Mouse (Mus musculus): ENCODE data around the gene Tns1. TPM values are rescaled to one million over a fixed set of nuclear protein-coding genes. Genes with fewer than 3 reads are reported as not detected.

Gene Tns1
- polyA plus RNA-seq, 1 experiment from 2014 or later: 23.0 TPM

DNA sequence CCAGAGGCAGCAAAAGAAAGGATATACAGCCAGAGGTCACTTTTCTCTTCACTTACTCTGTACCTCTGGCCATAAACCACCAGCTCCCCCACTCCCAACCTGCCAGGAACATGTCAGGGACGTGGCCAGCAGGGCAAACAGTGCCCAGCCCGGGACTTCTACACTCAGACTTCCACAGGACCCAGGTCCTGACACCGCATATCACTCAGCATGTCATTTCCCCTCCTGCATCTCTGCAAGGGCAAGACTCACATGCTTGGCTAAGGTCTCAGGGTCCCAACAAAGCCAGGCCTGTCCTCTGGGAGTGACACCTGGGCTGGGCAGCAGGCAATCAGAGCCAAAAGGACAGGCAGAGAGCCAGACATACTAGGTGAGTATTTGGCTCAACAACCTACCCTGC lies 11.2 kb downstream of the Tns1 start:
- WGBS (ENCODE audit: insufficient replicate concordance): 46% methylated on average over 3 of the region's 3 CpGs
- no peak overlapping the region for H3K4me3 ChIP-seq (ENCODE audit: low read depth, low read length)
- no peaks in the 10 kb centered on the region for H3K9me3 ChIP-seq (replicated peaks; ENCODE audit: control insufficient read depth, low read length)
- no peaks in the 10 kb centered on the region for H3K4me1 ChIP-seq (ENCODE audit: control insufficient read depth, low read depth, low read length)
- H3K27ac ChIP-seq (ENCODE audit: low read length): no peak overlapping the region
- ATAC-seq (ENCODE audit: low read depth): no peak
- H3K4me2 ChIP-seq (ENCODE audit: low read depth, low read length): no peak overlapping the region
- H3K36me3 ChIP-seq (ENCODE audit: control insufficient read depth, insufficient read depth): no peaks in the 10 kb centered on the region
- H3K9ac ChIP-seq (ENCODE audit: low read depth, low read length): no peak overlapping the region
- H3K27me3 ChIP-seq (ENCODE audit: control insufficient read depth, insufficient read depth, low read depth, low read length): no peaks in the 10 kb centered on the region

DNA sequence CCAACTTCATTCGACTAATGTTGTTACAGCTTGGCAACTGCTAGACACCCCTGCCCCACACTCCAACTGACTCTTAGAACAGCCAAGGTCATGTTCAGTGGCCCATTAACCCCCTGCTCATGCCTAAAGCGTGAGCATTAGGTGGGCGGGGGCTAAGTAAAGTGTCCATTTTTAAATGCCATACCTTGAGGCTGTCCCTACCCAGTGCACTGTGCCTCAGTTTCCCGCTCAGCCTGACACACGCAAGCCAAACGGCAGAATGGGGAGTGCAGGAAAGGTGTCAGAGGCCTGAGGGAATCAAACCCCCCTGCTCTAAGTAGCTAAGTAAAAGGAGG lies 12.6 kb downstream of the Tns1 start:
- H3K4me3 ChIP-seq (ENCODE audit: low read depth, low read length): no peak overlapping the region
- H3K27ac ChIP-seq (ENCODE audit: low read length): no peak overlapping the region
- H3K9ac ChIP-seq (ENCODE audit: low read depth, low read length): no peak overlapping the region
- no peaks in the 10 kb centered on the region for H3K4me1 ChIP-seq (ENCODE audit: control insufficient read depth, low read depth, low read length)
- H3K36me3 ChIP-seq (ENCODE audit: control insufficient read depth, insufficient read depth): no peaks in the 10 kb centered on the region
- WGBS (ENCODE audit: insufficient replicate concordance): 64% methylated on average over 6 of the region's 6 CpGs
- no peaks in the 10 kb centered on the region for H3K27me3 ChIP-seq (ENCODE audit: control insufficient read depth, insufficient read depth, low read depth, low read length)
- no peaks in the 10 kb centered on the region for H3K9me3 ChIP-seq (replicated peaks; ENCODE audit: control insufficient read depth, low read length)
- no peak overlapping the region for H3K4me2 ChIP-seq (ENCODE audit: low read depth, low read length)
- no peak for ATAC-seq (ENCODE audit: low read depth)

DNA sequence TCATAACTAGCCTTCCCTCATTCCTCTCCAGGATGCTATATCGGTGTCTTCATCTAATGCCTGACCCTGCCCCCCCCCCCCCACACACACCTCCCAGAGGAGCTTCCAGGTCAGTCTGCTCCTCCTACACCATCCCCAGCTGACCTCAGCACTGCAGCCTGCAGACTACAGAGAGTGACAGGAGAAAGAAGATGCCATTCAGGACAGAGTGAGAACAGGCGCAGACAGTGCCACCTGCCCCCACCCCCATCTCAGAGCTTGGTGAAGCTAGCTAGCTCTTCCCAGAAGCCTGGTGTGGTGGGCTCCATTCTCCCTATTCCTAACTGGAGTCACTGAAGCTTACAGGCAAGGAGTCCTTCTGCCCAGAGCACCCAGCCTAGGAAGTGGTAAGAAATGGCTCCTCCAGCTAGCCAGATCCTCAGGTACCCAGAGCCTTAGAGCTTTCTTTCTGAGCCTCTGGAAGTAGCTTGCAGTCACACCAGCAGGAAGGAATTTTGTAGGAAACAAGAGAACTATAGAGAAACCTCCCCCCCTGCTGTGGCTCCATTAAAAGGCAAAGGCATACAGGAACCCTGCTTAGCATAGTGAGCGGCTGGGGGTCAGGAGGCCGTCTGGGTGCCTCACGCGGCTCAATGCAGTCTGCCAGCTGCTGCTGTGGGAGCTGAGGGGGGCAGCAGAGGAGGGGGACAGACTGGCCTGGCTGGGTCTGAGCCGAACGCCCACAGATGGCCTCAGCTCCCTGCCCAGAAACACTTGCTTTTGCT lies 13.1 kb downstream of the Tns1 start:
- WGBS (ENCODE audit: insufficient replicate concordance): 40% methylated on average over 8 of the region's 8 CpGs
- no peaks in the 10 kb centered on the region for H3K4me1 ChIP-seq (ENCODE audit: control insufficient read depth, low read depth, low read length)
- ATAC-seq (ENCODE audit: low read depth): no peak

DNA sequence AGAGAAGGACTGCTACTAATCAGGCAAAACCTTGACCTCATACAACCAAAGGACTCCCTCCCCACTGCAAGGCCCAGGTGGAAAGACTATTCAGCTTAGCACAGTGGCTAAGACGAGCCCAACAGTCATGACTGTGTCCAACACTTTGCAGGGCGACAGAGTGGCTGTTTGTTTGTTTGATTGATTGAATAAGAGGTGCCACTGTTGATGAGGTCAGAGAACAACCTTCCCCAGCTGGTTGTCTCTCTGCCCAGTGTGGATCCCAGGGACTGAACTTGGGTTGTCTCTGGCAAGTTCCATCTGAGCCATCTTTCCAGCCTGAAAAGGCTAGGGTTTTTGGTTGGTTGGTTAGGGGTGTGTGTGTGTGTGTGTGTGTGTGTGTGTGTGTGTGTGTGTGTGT lies 14.6 kb downstream of the Tns1 start:
- H3K27ac ChIP-seq (ENCODE audit: low read length): no peak overlapping the region
- no peaks in the 10 kb centered on the region for H3K27me3 ChIP-seq (ENCODE audit: control insufficient read depth, insufficient read depth, low read depth, low read length)
- H3K4me1 ChIP-seq (ENCODE audit: control insufficient read depth, low read depth, low read length): no peaks in the 10 kb centered on the region
- H3K4me3 ChIP-seq (ENCODE audit: low read depth, low read length): no peak overlapping the region
- ATAC-seq (ENCODE audit: low read depth): no peak
- WGBS (ENCODE audit: insufficient replicate concordance): 23% methylated on average over 2 of the region's 2 CpGs
- no peak overlapping the region for H3K4me2 ChIP-seq (ENCODE audit: low read depth, low read length)
- H3K9ac ChIP-seq (ENCODE audit: low read depth, low read length): no peak overlapping the region
- no peaks in the 10 kb centered on the region for H3K9me3 ChIP-seq (replicated peaks; ENCODE audit: control insufficient read depth, low read length)
- no peaks in the 10 kb centered on the region for H3K36me3 ChIP-seq (ENCODE audit: control insufficient read depth, insufficient read depth)

More for the DNA sequence above, 13.1 kb downstream of the Tns1 start:
- H3K27me3 ChIP-seq (ENCODE audit: control insufficient read depth, insufficient read depth, low read depth, low read length): no peaks in the 10 kb centered on the region
- no peak overlapping the region for H3K9ac ChIP-seq (ENCODE audit: low read depth, low read length)
- H3K27ac ChIP-seq (ENCODE audit: low read length): no peak overlapping the region
- H3K36me3 ChIP-seq (ENCODE audit: control insufficient read depth, insufficient read depth): no peaks in the 10 kb centered on the region
- H3K4me2 ChIP-seq (ENCODE audit: low read depth, low read length): no peak overlapping the region
- H3K9me3 ChIP-seq (replicated peaks; ENCODE audit: control insufficient read depth, low read length): no peaks in the 10 kb centered on the region
- H3K4me3 ChIP-seq (ENCODE audit: low read depth, low read length): no peak overlapping the region

DNA sequence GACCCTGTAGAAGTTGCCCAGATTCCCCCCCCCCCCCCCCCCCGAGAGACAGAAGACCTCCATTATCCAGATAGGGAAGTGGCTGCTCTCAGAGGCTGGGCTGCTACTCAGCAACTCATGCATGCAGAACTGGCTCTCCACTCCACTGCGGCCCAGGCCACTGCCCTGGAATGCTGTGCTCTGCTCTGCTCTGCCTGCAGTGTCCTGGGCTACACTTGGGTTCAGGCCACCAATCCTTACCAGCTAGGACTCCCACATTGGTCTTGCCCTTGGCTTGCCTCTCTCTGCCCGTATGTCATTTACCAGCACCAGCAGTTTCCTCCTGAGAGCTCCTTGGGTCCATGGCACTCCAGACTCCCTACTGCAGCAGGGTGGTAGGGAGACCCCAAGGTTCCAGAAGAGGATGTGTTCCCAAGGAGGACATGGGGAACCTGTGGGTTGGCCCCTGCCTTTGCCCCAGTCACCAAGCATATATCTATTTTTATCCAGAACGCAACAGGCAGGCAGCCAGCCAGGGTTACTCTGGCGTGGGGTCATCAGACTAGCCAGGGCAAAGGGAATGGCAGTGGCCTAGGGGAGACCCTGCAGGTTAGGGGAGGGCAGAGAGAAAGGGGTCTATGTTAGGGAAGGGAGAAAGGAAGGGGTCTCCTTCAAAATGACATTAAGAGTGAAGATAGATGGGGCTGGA lies 16.2 kb downstream of the Tns1 start:
- WGBS (ENCODE audit: insufficient replicate concordance): 53% methylated on average over 4 of the region's 5 CpGs
- no peak overlapping the region for H3K4me3 ChIP-seq (ENCODE audit: low read depth, low read length)
- no peaks in the 10 kb centered on the region for H3K9me3 ChIP-seq (replicated peaks; ENCODE audit: control insufficient read depth, low read length)
- H3K27ac ChIP-seq (ENCODE audit: low read length): no peak overlapping the region
- H3K27me3 ChIP-seq (ENCODE audit: control insufficient read depth, insufficient read depth, low read depth, low read length): no peaks in the 10 kb centered on the region
- no peaks in the 10 kb centered on the region for H3K36me3 ChIP-seq (ENCODE audit: control insufficient read depth, insufficient read depth)
- H3K4me2 ChIP-seq (ENCODE audit: low read depth, low read length): no peak overlapping the region
- no peaks in the 10 kb centered on the region for H3K4me1 ChIP-seq (ENCODE audit: control insufficient read depth, low read depth, low read length)
- no peak overlapping the region for H3K9ac ChIP-seq (ENCODE audit: low read depth, low read length)
- ATAC-seq (ENCODE audit: low read depth): no peak

DNA sequence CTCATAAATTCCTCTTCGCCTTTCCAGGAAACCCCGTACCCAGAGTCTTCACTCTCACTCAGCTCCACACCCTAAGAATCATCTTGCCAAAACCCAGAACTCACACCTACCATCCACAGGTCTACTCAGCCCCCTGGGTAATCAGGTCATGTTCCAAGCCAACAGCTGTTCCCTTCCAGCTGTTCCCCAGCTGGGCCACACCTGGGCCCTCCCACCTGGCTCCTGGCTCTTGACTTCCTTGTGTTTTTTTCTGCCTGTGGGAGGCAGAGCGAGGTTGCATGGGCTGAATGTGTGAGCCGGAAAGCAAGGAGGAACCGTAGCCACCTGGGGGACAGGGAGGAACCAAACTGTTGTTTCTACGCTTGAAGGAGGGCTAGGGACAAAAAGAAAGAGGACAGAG lies 18.0 kb downstream of the Tns1 start:
- H3K4me3 ChIP-seq (ENCODE audit: low read depth, low read length): no peak overlapping the region
- no peaks in the 10 kb centered on the region for H3K27me3 ChIP-seq (ENCODE audit: control insufficient read depth, insufficient read depth, low read depth, low read length)
- H3K27ac ChIP-seq (ENCODE audit: low read length): no peak overlapping the region
- H3K9ac ChIP-seq (ENCODE audit: low read depth, low read length): no peak overlapping the region
- ATAC-seq (ENCODE audit: low read depth): no peak
- H3K4me2 ChIP-seq (ENCODE audit: low read depth, low read length): no peak overlapping the region
- H3K9me3 ChIP-seq (replicated peaks; ENCODE audit: control insufficient read depth, low read length): no peaks in the 10 kb centered on the region
- H3K36me3 ChIP-seq (ENCODE audit: control insufficient read depth, insufficient read depth): no peaks in the 10 kb centered on the region
- no peaks in the 10 kb centered on the region for H3K4me1 ChIP-seq (ENCODE audit: control insufficient read depth, low read depth, low read length)
- 53% methylated on average over 6 of the region's 6 CpGs for WGBS (ENCODE audit: insufficient replicate concordance)

DNA sequence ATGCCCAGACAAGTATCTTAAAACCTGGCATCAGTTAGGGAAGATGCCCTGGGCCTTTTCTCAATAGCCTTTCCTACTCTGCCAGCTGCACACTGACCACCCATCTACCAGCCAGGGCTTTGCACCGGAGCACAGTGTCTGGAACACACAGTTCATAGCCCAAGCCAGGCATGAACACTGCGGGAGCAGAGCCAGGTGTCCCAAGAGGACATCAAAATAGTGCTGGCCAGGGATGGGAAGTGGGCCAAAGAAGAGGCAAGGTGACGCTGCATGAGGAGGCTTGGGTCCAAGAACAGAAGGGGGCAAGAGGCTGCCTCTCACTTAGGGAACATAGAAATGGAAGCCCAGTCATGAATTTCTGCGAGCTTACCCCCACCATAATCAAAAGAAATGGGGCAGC lies 18.6 kb downstream of the Tns1 start:
- no peak overlapping the region for H3K4me2 ChIP-seq (ENCODE audit: low read depth, low read length)
- 65% methylated on average over 4 of the region's 4 CpGs for WGBS (ENCODE audit: insufficient replicate concordance)
- H3K27me3 ChIP-seq (ENCODE audit: control insufficient read depth, insufficient read depth, low read depth, low read length): peaks cover 2% of the 10 kb centered on the region; the same call in 1 of the 2 replicates

DNA sequence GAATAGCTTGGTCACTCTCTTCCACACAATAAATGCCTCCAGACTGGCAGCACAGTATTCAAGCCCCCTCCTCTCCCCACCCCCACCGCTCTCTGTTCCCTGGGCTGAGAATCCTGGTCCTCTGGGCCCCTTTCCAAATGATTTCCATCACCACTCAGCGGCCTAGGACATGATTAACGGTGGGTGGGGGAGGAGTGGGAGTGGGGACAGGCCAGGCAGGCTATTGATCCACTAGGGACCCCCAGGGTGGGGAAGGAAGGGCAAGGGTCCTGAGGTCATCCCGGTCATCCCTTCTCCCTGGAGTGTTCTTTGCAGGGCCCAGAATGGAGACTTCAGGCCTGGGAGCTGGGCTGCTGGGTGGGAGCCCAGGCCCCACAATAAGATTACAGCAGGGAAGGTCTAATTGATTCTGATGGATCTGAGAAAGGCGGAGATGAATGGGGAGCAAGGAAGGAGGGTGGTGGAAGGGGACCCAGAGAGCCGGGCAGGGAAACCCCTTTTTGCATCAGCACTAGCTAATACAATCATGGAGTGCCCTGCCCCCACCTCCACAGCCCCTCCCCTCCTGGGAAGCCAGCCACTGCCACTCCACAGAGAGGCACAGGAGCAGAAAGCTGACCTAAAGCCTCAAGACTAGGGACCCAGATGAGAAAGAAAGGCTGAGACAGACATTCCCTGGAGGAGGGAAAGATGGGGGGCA lies 20.4 kb downstream of the Tns1 start:
- peaks cover 20% of the 10 kb centered on the region for H3K27me3 ChIP-seq (ENCODE audit: control insufficient read depth, insufficient read depth, low read depth, low read length)
- no peak overlapping the region for H3K27ac ChIP-seq (ENCODE audit: low read length)
- H3K36me3 ChIP-seq (ENCODE audit: control insufficient read depth, insufficient read depth): no peaks in the 10 kb centered on the region
- no peak overlapping the region for H3K4me3 ChIP-seq (ENCODE audit: low read depth, low read length)
- no peak for ATAC-seq (ENCODE audit: low read depth)
- no peak overlapping the region for H3K4me2 ChIP-seq (ENCODE audit: low read depth, low read length)
- no peak overlapping the region for H3K9ac ChIP-seq (ENCODE audit: low read depth, low read length)
- H3K4me1 ChIP-seq (ENCODE audit: control insufficient read depth, low read depth, low read length): no peaks in the 10 kb centered on the region
- H3K9me3 ChIP-seq (replicated peaks; ENCODE audit: control insufficient read depth, low read length): no peaks in the 10 kb centered on the region
- WGBS (ENCODE audit: insufficient replicate concordance): 51% methylated on average over 6 of the region's 6 CpGs

More for the DNA sequence above, 18.6 kb downstream of the Tns1 start:
- no peaks in the 10 kb centered on the region for H3K9me3 ChIP-seq (replicated peaks; ENCODE audit: control insufficient read depth, low read length)
- H3K36me3 ChIP-seq (ENCODE audit: control insufficient read depth, insufficient read depth): no peaks in the 10 kb centered on the region
- H3K4me3 ChIP-seq (ENCODE audit: low read depth, low read length): no peak overlapping the region
- no peaks in the 10 kb centered on the region for H3K4me1 ChIP-seq (ENCODE audit: control insufficient read depth, low read depth, low read length)
- ATAC-seq (ENCODE audit: low read depth): no peak
- H3K9ac ChIP-seq (ENCODE audit: low read depth, low read length): no peak overlapping the region
- H3K27ac ChIP-seq (ENCODE audit: low read length): no peak overlapping the region

DNA sequence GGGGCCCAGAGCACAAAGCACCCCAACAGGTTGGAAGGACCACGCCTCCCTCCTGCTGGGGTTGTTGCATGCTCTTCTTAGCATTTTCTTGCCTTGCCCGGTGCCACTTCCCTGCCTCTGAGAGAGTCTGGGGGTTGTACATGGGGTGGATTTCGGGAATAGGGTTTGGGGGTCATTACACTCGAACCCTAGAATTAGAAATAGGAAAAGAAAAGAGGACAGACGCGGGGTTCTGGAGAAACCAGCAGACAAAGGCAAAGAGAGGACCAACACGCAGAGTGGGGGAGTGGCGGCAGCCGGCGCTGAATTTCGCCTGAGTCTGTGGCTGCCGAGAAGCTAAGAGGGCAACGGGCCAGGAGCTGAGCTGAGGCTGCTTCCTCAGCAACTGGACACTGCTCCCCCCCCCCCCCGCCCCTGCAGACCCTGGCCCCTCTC lies 25.2 kb downstream of the Tns1 start:
- no peak overlapping the region for H3K9ac ChIP-seq (ENCODE audit: low read depth, low read length)
- ATAC-seq (ENCODE audit: low read depth): no peak
- no peak overlapping the region for H3K27ac ChIP-seq (ENCODE audit: low read length)
- H3K4me3 ChIP-seq (ENCODE audit: low read depth, low read length): no peak overlapping the region
- H3K4me2 ChIP-seq (ENCODE audit: low read depth, low read length): 0 out of 2 replicates have a peak overlapping the region, but pooled peaks have one; percentile 0
- H3K9me3 ChIP-seq (replicated peaks; ENCODE audit: control insufficient read depth, low read length): no peaks in the 10 kb centered on the region
- whole genome bisulfite sequencing (ENCODE audit: insufficient replicate concordance): 1% methylated on average over 12 of the region's 14 CpGs
- H3K27me3 ChIP-seq (ENCODE audit: control insufficient read depth, insufficient read depth, low read depth, low read length): peaks cover 48% of the 10 kb centered on the region
- no peaks in the 10 kb centered on the region for H3K36me3 ChIP-seq (ENCODE audit: control insufficient read depth, insufficient read depth)
- H3K4me1 ChIP-seq (ENCODE audit: control insufficient read depth, low read depth, low read length): no peaks in the 10 kb centered on the region
